Mouse (Mus musculus): ENCODE measurements around the gene Fam171a2. TPM values are rescaled to one million over a fixed set of nuclear protein-coding genes. Genes with fewer than 3 reads are reported as not detected.
"Not testable (repeated sequence)": the region's sequence is repeated elsewhere in the genome, so short reads cannot be mapped to it uniquely, and the experiment has no call there.

The Fam171a2 gene
- total RNA-seq, 2 experiments from 2014 or later: 30.2 to 30.5 TPM

- peak; percentile 90 for DNase-seq
These were observed 54.2 kb downstream of the Fam171a2 start, which contains the start of gene Rundc3a for GRCm38 (mm10) chr11:102393238-102393634. Gene Rundc3a (plus strand): TSS chr11:102393403.

DNA sequence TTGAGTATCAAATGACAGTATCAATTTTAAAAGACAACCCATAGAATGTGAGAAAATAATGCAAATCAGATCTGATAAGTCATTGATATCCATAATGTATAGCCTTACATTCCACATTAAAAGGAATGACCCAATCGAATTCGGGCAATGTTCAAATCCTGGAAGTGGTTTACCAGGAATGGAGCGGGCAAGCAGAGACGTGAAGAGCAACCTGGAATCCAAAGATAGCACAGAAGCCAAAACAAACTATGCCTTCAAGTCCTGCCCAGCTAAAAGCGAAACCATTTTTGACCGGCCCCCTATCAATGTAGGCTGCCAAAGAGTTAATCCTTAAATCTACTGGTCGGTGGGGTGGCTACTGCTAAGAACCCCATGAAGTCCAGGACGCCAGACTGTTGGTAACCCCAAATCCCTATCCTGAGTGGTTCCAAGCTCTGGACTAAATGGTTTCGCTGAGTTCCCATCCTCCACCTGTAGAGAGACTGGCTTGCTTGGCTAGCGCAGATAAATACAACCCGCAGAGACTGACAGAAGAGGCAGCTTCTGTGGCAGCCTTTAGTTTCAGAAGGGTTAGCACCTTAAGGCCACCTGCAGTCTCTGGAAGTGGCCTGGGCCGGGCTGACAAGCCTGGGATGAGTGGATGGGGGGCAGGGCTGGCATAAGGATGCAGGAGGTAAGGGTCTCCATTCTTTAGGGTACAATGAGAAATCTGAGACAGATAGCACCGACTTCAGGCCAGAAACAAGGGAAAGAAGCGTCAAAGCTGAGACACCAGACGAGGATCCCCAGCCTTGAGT, 54.8 kb downstream of the Fam171a2 start:
- DNase-seq: no peak

DNA sequence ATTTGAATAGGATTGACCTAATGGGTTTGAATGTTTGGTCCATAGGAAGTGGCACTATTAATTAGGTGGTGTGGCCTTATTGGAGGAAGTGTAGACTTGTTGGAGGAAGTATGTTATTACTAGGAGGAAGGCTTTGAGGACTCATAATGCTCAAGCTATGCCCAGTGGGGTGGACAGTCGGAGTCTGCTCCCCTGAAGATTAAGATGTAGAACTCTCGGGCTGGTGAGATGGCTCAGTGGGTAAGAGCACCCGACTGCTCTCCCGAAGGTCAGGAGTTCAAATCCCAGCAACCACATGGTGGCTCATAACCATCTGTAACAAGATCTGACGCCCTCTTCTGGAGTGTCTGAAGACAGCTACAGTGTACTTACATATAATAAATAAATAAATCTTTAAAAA, 58.0 kb downstream of the Fam171a2 start:
- DNase-seq: not testable (repeated sequence)

Small RNA genes lying within 50 kb of the gene (microRNA-seq; reads per million reads assigned to microRNA genes)
- 0 reads per million in 2 experiments for gene Mir6930

Other genes starting within 250 kb of the Fam171a2 start
- gene Hdac5, start 217.5 kb downstream of the Fam171a2 start, total RNA-seq (2021): 10 to 100 TPM; 90.7 to 91.4 TPM
- gene BC030867, start 198.8 kb downstream of the Fam171a2 start, total RNA-seq (2021): 1 to 10 TPM; 5.3 TPM
- under 1 TPM; 0.33 to 0.41 TPM for gene Asb16, start 178.9 kb downstream of the Fam171a2 start, total RNA-seq (2021)
- 10 to 100 TPM; 26.6 to 27.7 TPM for gene Tmub2, start 162.8 kb downstream of the Fam171a2 start, total RNA-seq (2021)
- 10 to 100 TPM; 36.8 to 39.4 TPM for gene Atxn7l3, start 151.1 kb downstream of the Fam171a2 start, total RNA-seq (2021)
- 10 to 100 TPM; 81.9 to 89.3 TPM for gene Ubtf, start 127.9 kb downstream of the Fam171a2 start, total RNA-seq (2021)
- gene Slc4a1, start 81.5 kb downstream of the Fam171a2 start, total RNA-seq (2021): 10 to 100 TPM in 1 of 2 experiments, 1 to 10 TPM in 1; 7.2 to 22.1 TPM
- 1 to 10 TPM in 1 of 2 experiments, under 1 TPM in 1; 0.50 to 1.9 TPM for gene Rundc3a, start 54.3 kb downstream of the Fam171a2 start, total RNA-seq (2021)
- gene Slc25a39, start 39.7 kb downstream of the Fam171a2 start, total RNA-seq (2021): 100 to 1,000 TPM; 161 to 165 TPM
- 100 to 1,000 TPM; 141 to 144 TPM for gene Grn, start 17.4 kb downstream of the Fam171a2 start, total RNA-seq (2021)
- gene Itga2b, start 22.4 kb upstream of the Fam171a2 start, total RNA-seq (2021): 1 to 10 TPM; 4.2 to 5.4 TPM
- gene Gpatch8, start 108.7 kb upstream of the Fam171a2 start, total RNA-seq (2021): 10 to 100 TPM; 29.5 to 29.7 TPM
- 1 to 10 TPM; 4.4 to 5.3 TPM for gene Gm11627, start 131.8 kb upstream of the Fam171a2 start, total RNA-seq (2021)
- 10 to 100 TPM; 21.9 TPM for gene Fzd2, start 156.7 kb upstream of the Fam171a2 start, total RNA-seq (2021)
- under 1 TPM; 0.09 to 0.33 TPM for gene Meioc, start 216.0 kb upstream of the Fam171a2 start, total RNA-seq (2021)